Mouse (Mus musculus) cerebellum, adult 9-11 months (tissue): ENCODE measurements around the gene Lad1.

ENCODE experiments used
- DNase-seq: peaks from one replicate; pipeline ENCODE4 v3.0.0; 2022

Lad1 gene

DNA sequence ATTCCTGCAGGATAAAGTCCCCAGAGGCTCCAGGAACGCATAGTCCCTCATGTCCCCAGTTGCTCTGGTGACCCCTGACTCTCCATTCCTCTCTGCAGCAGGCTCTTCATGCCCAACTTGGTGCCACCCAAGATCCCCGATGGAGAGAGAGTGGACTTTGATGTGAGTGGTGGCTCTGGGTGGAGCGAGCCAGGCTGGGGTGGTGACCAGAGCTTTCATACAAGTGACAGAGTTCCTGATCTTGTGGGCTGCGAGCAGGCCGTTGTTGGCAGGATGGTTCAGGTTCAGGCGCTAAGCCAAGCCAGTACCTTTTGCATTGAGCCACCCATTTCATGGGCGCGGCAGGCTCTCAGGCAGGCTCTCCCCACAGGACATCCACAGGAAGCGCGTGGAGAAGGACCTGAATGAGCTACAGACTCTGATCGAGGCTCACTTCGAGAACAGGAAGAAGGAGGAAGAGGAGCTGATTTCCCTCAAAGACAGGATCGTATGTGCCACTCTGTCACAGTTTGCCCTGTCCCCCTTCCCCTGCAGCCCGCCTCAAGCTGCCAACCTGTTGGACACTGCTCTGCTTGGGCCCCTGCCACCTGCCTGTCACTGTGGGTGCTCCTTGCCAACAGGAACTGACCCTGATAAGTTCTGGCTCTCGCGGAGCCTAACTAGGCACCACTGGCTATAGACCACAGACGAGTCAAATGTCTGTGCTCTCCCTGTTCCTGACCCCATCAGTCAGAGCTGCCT lies 29.4 kb downstream of the Lad1 start:
- no peak for DNase-seq

DNA sequence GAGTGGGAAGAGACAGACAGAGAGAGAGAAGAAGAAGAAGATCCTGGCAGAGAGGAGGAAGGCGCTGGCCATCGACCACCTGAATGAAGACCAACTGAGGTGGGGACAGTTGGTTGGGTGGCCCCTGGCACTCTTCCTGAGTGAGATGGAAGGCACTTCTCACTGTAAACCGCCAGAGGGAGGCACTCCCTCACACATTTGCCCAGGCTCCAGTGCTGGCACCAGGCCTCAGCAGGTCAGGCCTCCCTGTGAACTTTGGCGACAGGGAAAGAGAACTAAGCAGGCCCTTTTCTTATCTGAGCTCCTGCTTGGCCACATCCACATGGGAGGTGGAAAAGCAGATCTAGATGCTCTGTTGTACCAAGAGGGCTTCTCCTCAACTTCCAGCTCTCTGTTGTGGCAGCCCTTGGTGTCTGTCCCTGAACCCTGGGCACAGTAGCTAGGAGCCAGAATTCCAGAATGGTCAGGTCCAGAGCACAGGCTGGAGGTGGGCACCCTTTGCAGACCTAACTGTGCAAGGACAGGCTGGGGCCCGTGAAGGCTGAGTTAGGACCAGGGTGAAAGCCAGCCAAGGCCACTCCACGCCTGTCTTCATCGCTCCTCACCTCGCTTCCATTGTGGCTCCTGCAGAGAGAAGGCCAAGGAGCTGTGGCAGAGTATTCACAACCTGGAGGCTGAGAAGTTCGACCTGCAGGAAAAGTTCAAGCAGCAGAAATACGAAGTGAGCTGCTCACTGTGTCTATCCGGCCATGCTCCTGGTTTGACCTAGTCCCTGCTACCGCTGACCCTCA lies 32.5 kb downstream of the Lad1 start:
- DNase-seq, result no peak

DNA sequence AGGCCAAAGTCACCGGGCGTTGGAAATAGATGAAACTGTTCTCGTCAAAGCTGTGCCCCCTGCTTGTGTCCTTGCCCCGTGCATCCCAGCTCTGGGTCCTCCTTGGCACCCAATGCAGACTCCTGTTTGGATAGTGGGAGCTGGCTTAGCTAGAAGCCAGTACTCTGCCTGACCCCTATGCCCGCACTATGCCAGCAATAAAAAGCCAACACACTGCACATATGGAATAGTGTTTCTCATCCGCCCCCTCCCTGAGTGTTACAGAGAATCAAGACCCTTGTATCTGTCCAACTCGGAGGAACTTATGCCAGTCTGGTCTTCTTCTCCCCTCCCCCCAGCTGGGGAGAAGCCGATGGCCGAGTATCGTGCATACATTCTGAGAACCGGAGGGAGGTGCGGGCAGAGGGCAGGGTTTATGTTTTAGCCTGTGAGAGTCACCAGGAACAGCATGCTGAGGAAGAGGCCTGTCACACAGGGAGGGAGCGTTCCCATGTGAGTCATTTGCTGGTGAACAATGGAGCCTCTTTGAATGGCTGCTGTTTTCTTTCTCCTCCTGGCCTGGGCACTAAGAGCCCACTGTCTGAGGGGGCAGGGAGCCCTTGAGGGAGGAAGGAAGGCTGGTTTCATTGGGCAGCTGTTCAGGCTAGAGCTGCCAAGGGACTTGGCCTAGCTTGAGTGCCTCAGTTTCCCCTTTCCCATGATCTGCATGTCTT lies 33.8 kb downstream of the Lad1 start:
- DNase-seq, result peak; percentile 11

DNA sequence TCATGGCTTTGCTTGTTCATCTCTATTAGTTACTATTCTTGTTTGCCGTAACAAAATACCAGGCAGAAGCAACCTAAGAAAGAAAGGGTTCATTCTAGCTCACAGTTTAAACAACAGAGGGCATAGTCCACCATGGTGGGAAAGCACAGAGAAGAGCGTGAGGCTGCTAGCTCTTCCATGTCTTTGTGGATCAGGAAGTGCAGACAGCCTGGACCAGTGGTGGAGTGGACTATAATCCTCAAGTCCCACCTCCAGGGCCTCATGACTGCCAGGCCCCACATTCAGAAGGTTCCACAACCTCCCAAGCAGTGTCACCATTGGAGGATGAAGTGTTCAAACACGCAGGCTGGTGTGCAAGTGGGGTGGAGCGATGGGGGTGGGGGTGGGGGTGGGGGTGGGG lies 34.8 kb downstream of the Lad1 start:
- DNase-seq, result no peak

DNA sequence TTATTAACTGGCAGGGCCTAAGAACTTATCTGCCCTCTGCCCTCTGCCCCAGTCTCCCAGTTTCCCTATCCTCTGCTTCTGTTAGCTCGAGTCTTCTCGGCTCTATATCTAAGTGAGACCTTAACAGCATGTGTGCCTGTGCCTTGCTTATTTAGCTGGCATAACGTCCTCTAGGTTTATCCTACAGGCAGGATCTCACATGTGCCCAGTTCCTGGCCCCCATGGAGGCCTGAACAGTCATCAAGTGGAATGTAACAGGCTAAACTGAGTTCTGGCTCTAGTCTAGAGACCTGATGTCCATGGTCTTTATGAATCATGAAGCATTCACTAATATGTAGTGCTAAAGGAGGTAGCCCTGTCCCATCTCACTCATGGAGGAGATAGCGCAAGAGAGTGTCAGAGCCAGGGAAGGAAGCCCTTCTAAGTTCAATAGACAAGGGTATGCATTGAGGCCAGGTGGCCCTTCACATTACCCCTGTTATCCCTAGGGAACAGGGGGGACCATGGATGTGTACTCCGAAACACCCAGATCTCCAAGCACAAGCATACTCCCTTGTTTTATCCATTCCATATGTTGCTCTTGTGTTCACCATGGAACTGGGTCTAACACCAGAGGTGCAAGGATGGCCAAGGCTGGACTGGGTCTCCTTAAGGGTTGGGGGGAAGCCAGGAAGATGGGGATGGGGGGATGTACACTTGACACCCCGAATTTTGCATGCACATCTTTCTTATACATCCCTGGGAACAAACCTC lies 36.4 kb downstream of the Lad1 start:
- DNase-seq, result no peak

DNA sequence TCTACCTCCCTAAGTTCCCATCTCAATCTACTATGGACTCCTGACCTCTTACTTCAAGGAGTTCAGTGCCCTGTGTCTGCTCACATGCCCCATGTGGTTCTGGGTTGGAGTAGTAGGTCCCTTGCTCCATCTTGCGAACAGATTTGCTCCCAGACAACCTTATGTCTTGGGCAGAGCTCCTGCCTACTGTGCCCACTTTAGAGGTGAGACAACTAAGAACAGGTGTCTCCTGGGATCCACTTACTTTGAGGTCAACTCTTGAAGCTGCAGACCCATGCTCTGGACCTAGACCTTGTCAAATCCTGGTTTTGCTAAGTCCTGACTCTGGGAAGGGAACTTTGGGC lies 36.9 kb downstream of the Lad1 start:
- DNase-seq, result no peak

DNA sequence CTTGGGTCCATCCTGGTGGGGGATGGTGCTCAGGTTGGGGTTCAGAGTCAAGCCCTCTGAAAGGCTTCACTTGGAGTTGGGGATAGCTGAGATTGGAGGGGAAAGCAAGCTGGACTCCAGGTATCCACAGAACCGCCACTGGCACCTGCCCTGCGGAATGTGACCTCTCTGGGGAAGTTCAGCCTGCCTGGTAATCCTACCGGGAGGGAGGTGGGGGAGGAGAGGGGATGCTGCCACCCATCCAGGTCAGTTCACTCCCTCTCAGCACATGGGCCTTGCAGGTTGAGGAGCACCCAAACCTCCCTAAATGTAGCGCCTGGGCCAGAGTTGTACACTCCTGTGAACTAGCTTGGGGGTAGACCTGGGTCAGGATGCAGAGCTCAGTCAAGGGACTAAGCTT lies 37.7 kb downstream of the Lad1 start:
- DNase-seq, result no peak

DNA sequence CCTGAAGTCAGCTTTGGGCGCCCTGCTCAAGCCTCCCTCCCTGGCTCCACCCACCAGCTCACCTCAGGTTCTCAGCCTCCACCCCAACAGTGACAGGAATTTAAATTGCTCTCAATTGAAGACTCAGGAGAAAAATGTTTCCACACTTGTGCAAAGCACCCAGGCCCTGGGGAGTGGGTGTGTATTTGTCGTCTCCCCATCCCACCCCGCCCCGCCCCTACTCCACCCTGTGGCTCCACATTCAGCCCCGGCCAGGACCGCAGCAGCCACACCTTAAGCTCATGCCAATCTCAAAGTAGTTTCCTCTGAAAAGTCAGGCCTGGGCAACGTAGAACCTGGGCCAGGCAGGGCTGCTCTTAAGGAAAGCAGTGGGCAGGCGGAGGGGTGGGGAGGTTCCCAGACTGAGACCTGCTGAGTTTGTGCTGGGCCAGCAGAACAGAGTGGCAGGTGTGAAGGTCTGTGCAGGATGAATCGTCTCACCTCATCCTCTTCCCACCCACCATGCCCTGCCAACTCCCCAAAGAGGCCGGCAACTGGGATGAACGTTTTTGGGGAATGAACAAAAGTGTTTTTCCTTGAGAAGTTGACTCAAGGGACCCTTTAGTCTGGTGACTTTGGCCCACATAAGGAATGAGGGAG lies 38.9 kb downstream of the Lad1 start:
- DNase-seq, result no peak

DNA sequence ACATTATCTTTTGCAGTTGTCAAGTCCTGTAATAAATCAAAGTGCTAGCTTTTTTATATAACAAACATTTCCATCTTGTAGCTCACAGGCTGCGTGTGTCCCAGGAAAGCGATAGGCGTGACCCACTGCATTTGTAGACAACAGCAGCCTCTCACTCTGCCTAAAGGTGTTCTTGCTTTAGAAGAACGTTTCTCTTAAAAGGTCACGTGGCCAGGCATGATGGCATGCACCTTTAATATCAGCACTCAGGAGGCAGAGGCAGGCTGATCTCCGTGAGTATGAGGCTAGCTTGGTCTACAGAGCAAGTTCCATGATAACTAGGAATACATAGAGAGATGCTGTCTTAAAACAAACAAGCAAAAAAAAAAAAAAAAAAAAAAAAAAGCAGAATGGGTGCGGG lies 40.1 kb downstream of the Lad1 start:
- no peak for DNase-seq

DNA sequence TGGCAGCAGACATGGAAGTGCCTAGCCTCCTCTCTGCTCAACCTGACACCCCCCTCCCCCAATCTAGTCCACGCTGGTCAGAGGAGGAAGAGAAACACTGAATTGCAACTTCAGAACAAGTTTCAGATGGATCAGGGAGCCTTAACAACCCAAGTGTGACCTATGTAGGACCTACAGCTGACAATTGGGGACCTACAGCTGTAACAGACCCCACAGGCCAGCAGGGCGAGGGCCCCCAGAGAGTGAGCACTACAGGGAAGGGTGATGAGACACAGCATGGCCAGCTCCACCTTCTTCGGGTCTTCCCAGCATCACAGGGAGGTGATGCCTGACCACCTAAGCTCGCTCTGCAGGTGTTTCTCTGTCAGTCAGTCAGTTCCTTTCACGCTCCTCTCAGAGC lies 42.7 kb downstream of the Lad1 start:
- DNase-seq, result no peak

DNA sequence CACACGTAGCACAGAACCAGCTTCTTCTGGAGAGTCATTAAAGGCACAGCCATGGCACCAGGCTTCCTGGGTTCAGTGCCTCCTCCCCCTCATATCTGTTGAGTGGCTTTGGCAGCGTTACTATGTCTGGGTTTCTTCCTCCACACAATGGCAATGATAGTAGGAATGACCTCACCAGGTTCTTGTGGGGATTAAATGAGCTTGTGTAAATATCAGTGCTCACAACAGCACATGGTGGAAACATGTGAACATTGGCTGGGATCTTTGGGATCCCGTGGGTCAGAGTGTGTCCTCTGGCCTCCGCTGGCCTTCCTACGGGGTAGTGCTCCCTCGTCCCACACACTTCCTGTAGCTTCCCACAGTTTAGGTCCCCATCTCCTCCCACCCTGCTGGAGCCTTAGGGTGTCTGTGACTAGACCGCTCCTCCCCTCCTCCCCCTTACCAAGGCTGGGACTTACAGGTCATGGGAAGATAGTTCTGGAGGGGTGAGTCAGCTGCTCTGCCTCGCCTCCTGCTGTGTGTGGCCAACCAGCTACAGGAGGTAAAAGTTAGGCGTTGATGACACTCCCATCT lies 43.7 kb downstream of the Lad1 start:
- no peak for DNase-seq

DNA sequence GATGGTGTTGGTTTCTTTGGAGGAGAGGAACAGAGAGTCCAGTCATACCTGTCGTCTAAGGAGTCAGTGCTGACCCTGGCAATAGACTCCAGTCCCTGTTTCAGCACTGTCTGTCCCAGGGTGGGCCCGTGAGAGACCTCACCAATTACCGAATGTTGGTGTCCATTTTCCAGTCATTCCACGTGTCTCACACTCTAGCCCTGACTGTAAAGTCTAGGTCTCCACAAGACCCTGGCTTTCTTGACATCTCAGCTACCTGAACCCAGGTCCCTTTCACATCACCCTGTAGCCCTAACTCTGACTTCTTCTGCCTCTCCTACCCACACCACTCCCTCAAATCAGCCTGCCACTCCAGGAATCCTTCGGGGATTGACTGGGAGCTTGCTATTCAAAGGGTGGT lies 44.2 kb downstream of the Lad1 start:
- no peak for DNase-seq

DNA sequence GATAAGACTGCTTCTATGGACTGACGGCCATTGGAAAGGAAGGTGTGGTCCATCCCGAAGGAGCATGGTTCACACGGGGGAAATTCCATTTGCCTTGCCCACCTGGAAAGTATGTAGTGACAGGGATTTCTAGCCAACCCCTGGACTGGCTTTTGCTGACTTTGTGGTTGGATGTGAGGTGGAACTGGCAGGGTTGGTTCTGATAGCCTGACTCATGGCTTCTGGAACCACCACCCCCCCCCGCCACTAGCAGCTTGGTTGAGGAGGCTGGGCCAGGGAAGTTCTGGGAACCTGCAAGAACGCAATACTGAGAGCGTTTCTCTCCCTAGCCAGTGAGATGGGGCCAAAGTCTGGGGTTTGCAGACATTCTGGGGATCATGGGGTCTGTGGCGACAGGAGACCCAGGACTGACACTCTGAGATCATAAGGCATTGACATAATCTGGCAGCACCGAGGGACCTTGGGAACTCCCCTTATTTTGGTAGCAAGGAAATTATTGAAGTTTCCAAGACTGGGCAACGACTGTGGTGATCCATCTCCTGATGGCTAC lies 45.5 kb downstream of the Lad1 start:
- DNase-seq, result no peak

DNA sequence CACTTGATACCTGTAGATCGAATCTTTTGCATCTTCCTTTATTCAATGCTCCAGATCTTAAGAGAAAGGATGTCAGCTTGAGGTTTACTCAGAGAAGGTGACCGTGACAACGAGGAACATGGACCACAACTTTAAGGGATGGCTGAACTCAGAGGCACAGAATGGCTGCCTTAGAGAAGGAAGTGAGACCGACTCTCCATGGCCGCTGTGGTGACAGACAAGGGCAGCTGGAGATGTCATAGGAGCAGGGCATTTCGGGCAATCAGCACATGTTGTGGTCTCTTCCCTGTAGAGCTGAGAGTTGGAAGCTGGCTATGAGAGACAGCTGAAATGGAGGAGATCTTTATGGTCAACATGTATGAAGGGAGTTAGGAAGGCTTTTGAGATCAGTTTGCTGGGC lies 46.4 kb downstream of the Lad1 start:
- DNase-seq, result no peak

DNA sequence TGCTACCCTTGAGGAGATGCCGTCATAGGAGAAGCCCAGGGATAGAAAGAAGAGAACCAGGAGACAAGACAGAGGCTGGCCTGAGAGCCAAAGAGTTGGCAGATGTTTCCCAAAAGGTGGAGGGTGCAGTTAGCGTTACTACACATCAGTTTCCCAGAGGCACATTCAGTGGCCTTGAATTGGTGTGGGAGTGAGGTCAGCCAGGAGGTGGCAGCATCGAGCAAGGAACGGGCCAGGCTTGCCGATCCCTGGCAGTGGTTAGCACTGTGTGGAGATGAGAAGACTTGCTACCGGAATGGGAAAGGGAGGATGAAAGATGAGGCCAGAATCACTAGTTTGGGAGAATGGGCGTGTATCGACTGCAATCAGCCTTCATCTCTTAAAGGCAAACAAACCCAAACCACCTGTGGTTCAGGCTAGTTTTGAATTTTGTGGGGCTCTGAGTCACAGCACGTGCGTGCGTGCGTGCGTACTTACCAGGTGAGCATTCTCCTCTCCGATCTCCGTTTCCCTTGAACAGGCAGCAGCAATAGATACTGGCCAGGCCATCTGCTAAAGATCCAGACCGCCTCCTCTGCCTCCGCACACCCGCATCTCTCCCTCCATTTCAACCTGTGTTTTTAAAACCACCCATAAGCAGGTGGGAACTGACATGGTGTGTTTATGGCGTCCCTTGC lies 47.3 kb downstream of the Lad1 start:
- peak; percentile 64 for DNase-seq

DNA sequence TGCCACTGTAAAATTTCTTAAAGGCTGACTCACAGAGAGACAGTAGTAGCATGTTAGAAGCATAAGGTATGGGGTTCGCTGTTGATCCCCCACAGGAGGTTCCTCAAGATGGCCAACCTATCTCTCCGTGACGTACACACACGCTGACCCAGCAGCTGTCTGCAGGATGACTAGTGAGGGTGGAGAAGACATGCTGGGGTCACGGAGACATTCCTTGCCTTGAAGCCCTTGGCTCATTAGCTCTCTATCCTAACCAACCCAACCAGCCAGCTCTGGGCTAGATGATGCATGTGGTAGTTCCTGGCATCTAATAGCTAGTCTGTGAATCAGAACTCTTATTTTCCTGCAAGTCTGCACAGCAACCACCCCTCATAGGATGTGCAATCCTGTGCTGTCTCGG lies 50.2 kb downstream of the Lad1 start:
- no peak for DNase-seq

DNA sequence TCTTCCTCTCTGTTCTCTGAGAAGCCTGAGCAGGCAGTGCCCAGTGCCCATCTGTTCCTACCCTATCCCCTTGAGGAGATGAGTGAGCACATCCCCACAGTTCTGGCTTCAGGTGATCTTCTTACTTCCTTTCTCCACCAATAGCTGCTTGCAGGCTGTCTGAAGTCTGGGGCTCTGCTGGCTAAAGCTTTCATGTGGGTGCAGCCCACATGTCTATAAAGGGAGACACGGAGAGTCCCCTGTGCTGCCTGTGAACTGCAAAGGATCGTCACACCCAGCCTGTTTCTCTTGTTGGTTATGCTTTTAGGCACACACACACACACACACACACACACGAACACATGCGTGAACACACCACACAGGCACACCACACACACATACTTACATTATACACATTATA lies 54.6 kb downstream of the Lad1 start:
- no peak for DNase-seq

DNA sequence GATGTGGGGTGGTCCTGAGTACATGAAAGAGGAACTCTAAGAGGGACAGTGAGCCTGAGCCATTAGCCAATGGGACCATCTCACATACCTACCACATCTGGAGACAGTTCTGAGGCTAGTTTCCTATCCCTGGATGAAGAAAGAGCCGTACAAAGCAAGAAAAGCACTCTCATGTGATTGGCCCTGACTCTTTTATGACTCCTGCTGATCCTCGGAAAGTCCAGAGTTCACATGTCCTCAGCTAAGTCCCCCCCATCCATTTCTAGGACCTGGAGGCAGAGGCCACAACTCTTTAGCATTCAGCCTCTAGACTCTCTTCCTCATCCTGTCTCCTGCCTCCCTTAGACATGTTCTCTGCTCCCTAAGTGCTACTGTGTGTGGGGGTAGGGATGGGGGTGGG lies 58.9 kb downstream of the Lad1 start:
- DNase-seq, result no peak

DNA sequence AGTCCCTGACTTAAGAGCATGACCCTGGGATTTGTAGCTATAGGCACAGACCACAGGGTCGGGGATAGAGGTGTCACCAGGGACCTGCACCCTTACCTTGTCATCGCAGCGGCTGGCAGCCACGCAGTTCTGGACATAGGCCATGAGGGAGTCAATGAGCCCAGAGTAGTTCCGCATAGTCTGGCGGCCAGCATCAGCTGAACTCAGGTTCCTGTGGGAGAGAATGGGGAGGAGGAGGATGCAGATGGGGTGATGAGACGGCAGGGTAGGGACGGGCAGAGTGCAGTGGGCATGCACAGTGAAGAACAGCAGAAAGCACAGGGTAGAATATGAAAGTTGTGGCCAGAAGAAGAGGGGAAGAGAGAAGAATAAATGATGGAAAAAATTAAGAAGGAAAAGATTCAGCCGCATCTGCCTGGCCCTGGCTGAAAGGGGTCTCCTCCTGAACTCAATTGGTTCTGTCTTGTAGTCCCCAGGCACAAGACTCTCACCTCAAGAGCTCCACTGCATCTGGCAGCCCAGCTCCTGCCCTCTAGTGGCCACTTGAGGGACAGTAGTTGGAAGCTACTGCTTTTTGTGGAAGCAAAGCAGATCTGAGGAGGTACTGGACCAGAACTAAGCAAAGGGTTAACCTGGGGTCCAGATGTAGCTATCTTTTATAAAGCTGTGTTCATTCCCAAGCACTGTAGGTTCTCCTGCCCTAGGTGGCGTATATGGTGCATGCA lies 64.1 kb downstream of the Lad1 start:
- peak; percentile 19 for DNase-seq
